Mouse (Mus musculus) bone marrow, adult 2 months (tissue): ENCODE measurements around the gene Cpe.

Source experiments
- CTCF ChIP-seq: fragments of 200-500 bp; IDR thresholded peaks from 2 replicates; pipeline ENCODE4 v1.5.1; 2011; ENCODE audit warnings: low read length, control low read depth; ENCODE audit not compliant: control insufficient read depth, insufficient read depth
- POLR2A ChIP-seq: fragments of 200-500 bp; IDR thresholded peaks from 2 replicates; pipeline ENCODE4 v1.6.1; 2011; ENCODE audit warnings: low read depth, mild to moderate bottlenecking, control low read depth, low read length, borderline replicate concordance; ENCODE audit not compliant: control insufficient read depth

GRCm38 (mm10) chr8:64712499-64712898, 19.6 kb upstream of the Cpe start:
- TF ChIP-seq CTCF: no peak
- no peak for TF ChIP-seq POLR2A
